Mouse (Mus musculus): ENCODE results near the gene Ccnd2. TPM values are rescaled to one million over a fixed set of nuclear protein-coding genes. Genes with fewer than 3 reads are reported as not detected.

Ccnd2 gene
- polyA plus RNA-seq, 1 experiment from 2014 or later: 571 TPM

- WGBS: 59% methylated on average over 16 of the region's 16 CpGs
- ATAC-seq (ENCODE audit: insufficient number of reproducible peaks, insufficient read depth, low FRiP score, low read depth): no peak
- H3K4me3 ChIP-seq (ENCODE audit: control insufficient read depth in 1 of 2, insufficient read depth in 1 of 2, low read depth in 1 of 2, low read length in 2 of 2): no peak overlapping the region
- H3K27me3 ChIP-seq (ENCODE audit: control insufficient read depth, insufficient read depth, low read length): no peaks in the 10 kb centered on the region
- no peak overlapping the region for H3K9ac ChIP-seq (ENCODE audit: low read length)
- peaks cover 99% of the 10 kb centered on the region for H3K36me3 ChIP-seq (ENCODE audit: control insufficient read depth, insufficient read depth, low read length)
- H3K9me3 ChIP-seq (ENCODE audit: control insufficient read depth, low read length): no peaks in the 10 kb centered on the region
- H3K4me2 ChIP-seq (ENCODE audit: low read length): no peak overlapping the region
- H3K27ac ChIP-seq (replicated peaks in 1 of 2; ENCODE audit: control insufficient read depth in 1 of 2, insufficient read depth in 1 of 2, low read depth in 2 of 2, low read length in 2 of 2): no peak overlapping the region
- peaks cover 3 to 12% of the 10 kb centered on the region in 2 experiments for H3K4me1 ChIP-seq (ENCODE audit: control insufficient read depth in 2 of 2, insufficient read depth in 2 of 2, low read length in 2 of 2)
Observed at GRCm38 (mm10) chr6:127133433-127134245, 18.4 kb downstream of the Ccnd2 start.

GRCm38 (mm10) chr6:127132719-127133118 is 19.3 kb downstream of the Ccnd2 start:
- 68% methylated on average over 3 of the region's 3 CpGs for WGBS
- peaks cover 99% of the 10 kb centered on the region for H3K36me3 ChIP-seq (ENCODE audit: control insufficient read depth, insufficient read depth, low read length)

GRCm38 (mm10) chr6:127131946-127132345 is 20.0 kb downstream of the Ccnd2 start:
- Histone ChIP-seq H3K9ac (ENCODE audit: low read length) (no peak overlapping the region), H3K4me1 (ENCODE audit: control insufficient read depth in 2 of 2, insufficient read depth in 2 of 2, low read length in 2 of 2) (peaks cover 3 to 12% of the 10 kb centered on the region in 2 experiments), H3K4me3 (ENCODE audit: control insufficient read depth in 1 of 2, insufficient read depth in 1 of 2, low read depth in 1 of 2, low read length in 2 of 2) (no peak overlapping the region), H3K36me3 (ENCODE audit: control insufficient read depth, insufficient read depth, low read length) (peaks cover 99% of the 10 kb centered on the region), H3K9me3 (ENCODE audit: control insufficient read depth, low read length) (no peaks in the 10 kb centered on the region), H3K27me3 (ENCODE audit: control insufficient read depth, insufficient read depth, low read length) (no peaks in the 10 kb centered on the region), H3K27ac (replicated peaks in 1 of 2; ENCODE audit: control insufficient read depth in 1 of 2, insufficient read depth in 1 of 2, low read depth in 2 of 2, low read length in 2 of 2) (no peak overlapping the region), H3K4me2 (ENCODE audit: low read length) (no peak overlapping the region)
- ATAC-seq (ENCODE audit: insufficient number of reproducible peaks, insufficient read depth, low FRiP score, low read depth): no peak
- WGBS: 44% methylated on average over 3 of the region's 3 CpGs

More at GRCm38 (mm10) chr6:127132719-127133118, 19.3 kb downstream of the Ccnd2 start:
- H3K9me3 ChIP-seq (ENCODE audit: control insufficient read depth, low read length): no peaks in the 10 kb centered on the region
- H3K27me3 ChIP-seq (ENCODE audit: control insufficient read depth, insufficient read depth, low read length): no peaks in the 10 kb centered on the region
- H3K4me1 ChIP-seq (ENCODE audit: control insufficient read depth in 2 of 2, insufficient read depth in 2 of 2, low read length in 2 of 2): peaks cover 3 to 12% of the 10 kb centered on the region in 2 experiments
- ATAC-seq (ENCODE audit: insufficient number of reproducible peaks, insufficient read depth, low FRiP score, low read depth): no peak
- no peak overlapping the region for H3K4me3 ChIP-seq (ENCODE audit: control insufficient read depth in 1 of 2, insufficient read depth in 1 of 2, low read depth in 1 of 2, low read length in 2 of 2)
- H3K4me2 ChIP-seq (ENCODE audit: low read length): no peak overlapping the region
- H3K27ac ChIP-seq (replicated peaks in 1 of 2; ENCODE audit: control insufficient read depth in 1 of 2, insufficient read depth in 1 of 2, low read depth in 2 of 2, low read length in 2 of 2): no peak overlapping the region
- H3K9ac ChIP-seq (ENCODE audit: low read length): no peak overlapping the region

GRCm38 (mm10) chr6:127130377-127130776 is 21.6 kb downstream of the Ccnd2 start:
- WGBS: 67% methylated on average over 13 of the region's 13 CpGs
- no peak overlapping the region for H3K4me3 ChIP-seq (ENCODE audit: control insufficient read depth in 1 of 2, insufficient read depth in 1 of 2, low read depth in 1 of 2, low read length in 2 of 2)
- no peak overlapping the region for H3K4me2 ChIP-seq (ENCODE audit: low read length)
- no peak for ATAC-seq (ENCODE audit: insufficient number of reproducible peaks, insufficient read depth, low FRiP score, low read depth)
- no peaks in the 10 kb centered on the region for H3K27me3 ChIP-seq (ENCODE audit: control insufficient read depth, insufficient read depth, low read length)
- no peak overlapping the region for H3K27ac ChIP-seq (replicated peaks in 1 of 2; ENCODE audit: control insufficient read depth in 1 of 2, insufficient read depth in 1 of 2, low read depth in 2 of 2, low read length in 2 of 2)
- peaks cover 3 to 6% of the 10 kb centered on the region in 2 experiments for H3K4me1 ChIP-seq (ENCODE audit: control insufficient read depth in 2 of 2, insufficient read depth in 2 of 2, low read length in 2 of 2)
- H3K9ac ChIP-seq (ENCODE audit: low read length): no peak overlapping the region
- H3K36me3 ChIP-seq (ENCODE audit: control insufficient read depth, insufficient read depth, low read length): peaks cover 97% of the 10 kb centered on the region
- H3K9me3 ChIP-seq (ENCODE audit: control insufficient read depth, low read length): no peaks in the 10 kb centered on the region

GRCm38 (mm10) chr6:127129659-127130058 is 22.3 kb downstream of the Ccnd2 start:
- H3K27me3 ChIP-seq (ENCODE audit: control insufficient read depth, insufficient read depth, low read length): no peaks in the 10 kb centered on the region
- peaks cover 91% of the 10 kb centered on the region for H3K36me3 ChIP-seq (ENCODE audit: control insufficient read depth, insufficient read depth, low read length)
- ATAC-seq (ENCODE audit: insufficient number of reproducible peaks, insufficient read depth, low FRiP score, low read depth): no peak
- WGBS: 91% methylated on average over 14 of the region's 14 CpGs
- no peak overlapping the region for H3K4me2 ChIP-seq (ENCODE audit: low read length)
- H3K9ac ChIP-seq (ENCODE audit: low read length): no peak overlapping the region
- H3K4me1 ChIP-seq (ENCODE audit: control insufficient read depth in 2 of 2, insufficient read depth in 2 of 2, low read length in 2 of 2): no peaks in the 10 kb centered on the region
- H3K27ac ChIP-seq (replicated peaks in 1 of 2; ENCODE audit: control insufficient read depth in 1 of 2, insufficient read depth in 1 of 2, low read depth in 2 of 2, low read length in 2 of 2): no peak overlapping the region
- H3K4me3 ChIP-seq (ENCODE audit: control insufficient read depth in 1 of 2, insufficient read depth in 1 of 2, low read depth in 1 of 2, low read length in 2 of 2): no peak overlapping the region
- no peaks in the 10 kb centered on the region for H3K9me3 ChIP-seq (ENCODE audit: control insufficient read depth, low read length)

- H3K9ac ChIP-seq (ENCODE audit: low read length): no peak overlapping the region
- H3K4me3 ChIP-seq (ENCODE audit: control insufficient read depth in 1 of 2, insufficient read depth in 1 of 2, low read depth in 1 of 2, low read length in 2 of 2): no peak overlapping the region
- no peak overlapping the region for H3K27ac ChIP-seq (replicated peaks in 1 of 2; ENCODE audit: control insufficient read depth in 1 of 2, insufficient read depth in 1 of 2, low read depth in 2 of 2, low read length in 2 of 2)
- H3K27me3 ChIP-seq (ENCODE audit: control insufficient read depth, insufficient read depth, low read length): no peaks in the 10 kb centered on the region
- no peaks in the 10 kb centered on the region for H3K4me1 ChIP-seq (ENCODE audit: control insufficient read depth in 2 of 2, insufficient read depth in 2 of 2, low read length in 2 of 2)
- 71% methylated on average over 7 of the region's 7 CpGs for WGBS
- peaks cover 29% of the 10 kb centered on the region for H3K36me3 ChIP-seq (ENCODE audit: control insufficient read depth, insufficient read depth, low read length)
- H3K9me3 ChIP-seq (ENCODE audit: control insufficient read depth, low read length): no peaks in the 10 kb centered on the region
- ATAC-seq (ENCODE audit: insufficient number of reproducible peaks, insufficient read depth, low FRiP score, low read depth): no peak
- H3K4me2 ChIP-seq (ENCODE audit: low read length): no peak overlapping the region
Observed at GRCm38 (mm10) chr6:127123506-127123905, 28.5 kb downstream of the Ccnd2 start.

GRCm38 (mm10) chr6:127122996-127123395 is 29.0 kb downstream of the Ccnd2 start:
- Histone ChIP-seq H3K9me3 (ENCODE audit: control insufficient read depth, low read length) (no peaks in the 10 kb centered on the region), H3K4me2 (ENCODE audit: low read length) (no peak overlapping the region), H3K9ac (ENCODE audit: low read length) (no peak overlapping the region), H3K27ac (replicated peaks in 1 of 2; ENCODE audit: control insufficient read depth in 1 of 2, insufficient read depth in 1 of 2, low read depth in 2 of 2, low read length in 2 of 2) (no peak overlapping the region), H3K4me3 (ENCODE audit: control insufficient read depth in 1 of 2, insufficient read depth in 1 of 2, low read depth in 1 of 2, low read length in 2 of 2) (no peak overlapping the region), H3K4me1 (ENCODE audit: control insufficient read depth in 2 of 2, insufficient read depth in 2 of 2, low read length in 2 of 2) (no peaks in the 10 kb centered on the region), H3K36me3 (ENCODE audit: control insufficient read depth, insufficient read depth, low read length) (peaks cover 24% of the 10 kb centered on the region), H3K27me3 (ENCODE audit: control insufficient read depth, insufficient read depth, low read length) (no peaks in the 10 kb centered on the region)
- ATAC-seq (ENCODE audit: insufficient number of reproducible peaks, insufficient read depth, low FRiP score, low read depth): no peak
- 77% methylated on average over 5 of the region's 5 CpGs for WGBS

All from heart, embryonic 14.5 days (tissue).